Mouse (Mus musculus): Measurements from ENCODE around the gene Rtf1. TPM values are rescaled to one million over a fixed set of nuclear protein-coding genes. Genes with fewer than 3 reads are reported as not detected.

The Rtf1 gene
- polyA plus RNA-seq, 1 experiment: 7.2 TPM

GRCm38 (mm10) chr2:119744163-119745111, 69.6 kb downstream of the Rtf1 start:
- H3ac ChIP-seq (ENCODE audit: control insufficient read depth, insufficient read length): no peak overlapping the region
- TF ChIP-seq POLR2A (IDR thresholded peaks at IDR 0.05; ENCODE audit: insufficient read length, low read depth) (no peak), TCF3 (IDR thresholded peaks at IDR 0.05; ENCODE audit: insufficient read length, low read depth) (no peak), MYOD1 (IDR thresholded peaks at IDR 0.05; ENCODE audit: control insufficient read depth in 1 of 3, insufficient read length in 2 of 3, low read depth in 2 of 3) (no peak), CEBPB (IDR thresholded peaks at IDR 0.05; ENCODE audit: insufficient read depth, poor library complexity, severe bottlenecking) (no peak), USF1 (IDR thresholded peaks at IDR 0.05; ENCODE audit: low read depth) (no peak)
- no peaks in the 10 kb centered on the region for H3K79me2 ChIP-seq (ENCODE audit: control insufficient read depth, insufficient read depth)
- no peaks in the 10 kb centered on the region for H3K36me3 ChIP-seq (ENCODE audit: control insufficient read depth, insufficient read depth)
- peaks cover 12% of the 10 kb centered on the region for H3K27me3 ChIP-seq (ENCODE audit: control insufficient read depth, insufficient read depth, insufficient read length)
- no peak overlapping the region for H3K4me3 ChIP-seq
- H3K4me2 ChIP-seq (ENCODE audit: low read depth): no peak overlapping the region

DNA sequence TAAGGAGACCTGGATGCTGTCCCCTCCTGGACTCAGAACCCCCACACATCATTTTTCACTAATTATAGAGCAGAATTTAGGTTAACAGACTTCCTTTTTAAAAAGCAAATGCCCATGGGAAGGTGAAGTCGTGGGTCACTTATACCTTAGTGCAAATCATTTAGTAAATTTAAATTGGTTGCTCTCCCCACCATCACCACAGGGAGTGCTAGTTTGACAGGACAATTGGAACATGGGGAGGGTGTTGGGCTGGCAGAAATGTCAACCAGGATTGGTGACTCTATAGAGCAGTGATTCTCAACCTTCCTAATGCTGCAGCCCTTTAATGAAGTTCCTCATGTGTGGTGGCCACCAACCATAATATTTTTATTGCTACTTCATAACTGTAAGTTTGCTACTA, 70.4 kb downstream of the Rtf1 start:
- Histone ChIP-seq H3K4me2 (ENCODE audit: low read depth) (no peak overlapping the region), H3K36me3 (ENCODE audit: control insufficient read depth, insufficient read depth) (no peaks in the 10 kb centered on the region), H3ac (ENCODE audit: control insufficient read depth, insufficient read length) (no peak overlapping the region), H3K79me2 (ENCODE audit: control insufficient read depth, insufficient read depth) (no peaks in the 10 kb centered on the region), H3K4me3 (no peak overlapping the region), H3K27me3 (ENCODE audit: control insufficient read depth, insufficient read depth, insufficient read length) (peaks cover 19% of the 10 kb centered on the region)
- TF ChIP-seq USF1 (IDR thresholded peaks at IDR 0.05; ENCODE audit: low read depth) (no peak), POLR2AphosphoS2 (IDR thresholded peaks at IDR 0.05; ENCODE audit: insufficient read length, low read depth) (no peak), TCF3 (IDR thresholded peaks at IDR 0.05; ENCODE audit: insufficient read length, low read depth) (no peak), MYOD1 (IDR thresholded peaks at IDR 0.05; ENCODE audit: control insufficient read depth in 1 of 3, insufficient read length in 2 of 3, low read depth in 2 of 3) (no peak), REST (IDR thresholded peaks at IDR 0.05; ENCODE audit: insufficient read depth, insufficient read length) (no peak), SRF (IDR thresholded peaks at IDR 0.05; ENCODE audit: control insufficient read depth, insufficient read length, low read depth) (no peak), MYOG (IDR thresholded peaks at IDR 0.05; ENCODE audit: control insufficient read depth in 1 of 3, insufficient read depth in 1 of 3, insufficient read length in 2 of 3, low read depth in 2 of 3) (no peak), E2F4 (IDR thresholded peaks at IDR 0.05; ENCODE audit: insufficient read depth) (no peak), POLR2A (IDR thresholded peaks at IDR 0.05; ENCODE audit: insufficient read length, low read depth) (no peak), TCF12 (IDR thresholded peaks at IDR 0.05; ENCODE audit: insufficient read depth, poor library complexity, severe bottlenecking) (no peak), CEBPB (IDR thresholded peaks at IDR 0.05; ENCODE audit: insufficient read depth, poor library complexity, severe bottlenecking) (no peak), MAX (IDR thresholded peaks at IDR 0.05; ENCODE audit: low read depth) (no peak)

GRCm38 (mm10) chr2:119747554-119747953, 72.7 kb downstream of the Rtf1 start:
- Histone ChIP-seq H3K4me2 (ENCODE audit: low read depth) (no peak overlapping the region), H3ac (ENCODE audit: control insufficient read depth, insufficient read length) (no peak overlapping the region), H3K36me3 (ENCODE audit: control insufficient read depth, insufficient read depth) (no peaks in the 10 kb centered on the region), H3K79me2 (ENCODE audit: control insufficient read depth, insufficient read depth) (no peaks in the 10 kb centered on the region), H3K4me3 (no peak overlapping the region), H3K27me3 (ENCODE audit: control insufficient read depth, insufficient read depth, insufficient read length) (peaks cover 34% of the 10 kb centered on the region)
- no peak for TF ChIP-seq TCF12 (IDR thresholded peaks at IDR 0.05; ENCODE audit: insufficient read depth, poor library complexity, severe bottlenecking)
- no peak for TF ChIP-seq CEBPB (IDR thresholded peaks at IDR 0.05; ENCODE audit: insufficient read depth, poor library complexity, severe bottlenecking)
- TF ChIP-seq POLR2A (IDR thresholded peaks at IDR 0.05; ENCODE audit: insufficient read length, low read depth): no peak
- no peak for TF ChIP-seq TCF3 (IDR thresholded peaks at IDR 0.05; ENCODE audit: insufficient read length, low read depth)
- no peak for TF ChIP-seq REST (IDR thresholded peaks at IDR 0.05; ENCODE audit: insufficient read depth, insufficient read length)
- no peak for TF ChIP-seq MYOG (IDR thresholded peaks at IDR 0.05; ENCODE audit: control insufficient read depth in 1 of 3, insufficient read depth in 1 of 3, insufficient read length in 2 of 3, low read depth in 2 of 3)
- TF ChIP-seq USF1 (IDR thresholded peaks at IDR 0.05; ENCODE audit: low read depth): no peak
- TF ChIP-seq MYOD1 (IDR thresholded peaks at IDR 0.05; ENCODE audit: control insufficient read depth in 1 of 3, insufficient read length in 2 of 3, low read depth in 2 of 3): no peak
- TF ChIP-seq POLR2AphosphoS2 (IDR thresholded peaks at IDR 0.05; ENCODE audit: insufficient read length, low read depth): no peak
- no peak for TF ChIP-seq SRF (IDR thresholded peaks at IDR 0.05; ENCODE audit: control insufficient read depth, insufficient read length, low read depth)
- no peak for TF ChIP-seq MAX (IDR thresholded peaks at IDR 0.05; ENCODE audit: low read depth)
- TF ChIP-seq E2F4 (IDR thresholded peaks at IDR 0.05; ENCODE audit: insufficient read depth): no peak

- H3K36me3 ChIP-seq (ENCODE audit: control insufficient read depth, insufficient read depth): no peaks in the 10 kb centered on the region
- no peak for TF ChIP-seq SRF (IDR thresholded peaks at IDR 0.05; ENCODE audit: control insufficient read depth, insufficient read length, low read depth)
- TF ChIP-seq E2F4 (IDR thresholded peaks at IDR 0.05; ENCODE audit: insufficient read depth): no peak
- no peak for TF ChIP-seq MYOD1 (IDR thresholded peaks at IDR 0.05; ENCODE audit: control insufficient read depth in 1 of 3, insufficient read length in 2 of 3, low read depth in 2 of 3)
- TF ChIP-seq REST (IDR thresholded peaks at IDR 0.05; ENCODE audit: insufficient read depth, insufficient read length): no peak
- TF ChIP-seq USF1 (IDR thresholded peaks at IDR 0.05; ENCODE audit: low read depth): no peak
- TF ChIP-seq TCF3 (IDR thresholded peaks at IDR 0.05; ENCODE audit: insufficient read length, low read depth): no peak
- TF ChIP-seq POLR2AphosphoS2 (IDR thresholded peaks at IDR 0.05; ENCODE audit: insufficient read length, low read depth): no peak
- H3K4me3 ChIP-seq: no peak overlapping the region
- H3ac ChIP-seq (ENCODE audit: control insufficient read depth, insufficient read length): no peak overlapping the region
- no peaks in the 10 kb centered on the region for H3K79me2 ChIP-seq (ENCODE audit: control insufficient read depth, insufficient read depth)
- H3K4me2 ChIP-seq (ENCODE audit: low read depth): no peak overlapping the region
- H3K27me3 ChIP-seq (ENCODE audit: control insufficient read depth, insufficient read depth, insufficient read length): peaks cover 45% of the 10 kb centered on the region
Observed at GRCm38 (mm10) chr2:119749260-119749659, 74.4 kb downstream of the Rtf1 start.

All from myocyte (in vitro differentiated cells).